Mouse (Mus musculus) mouse trophoblast stem cell (cell line): ENCODE results near the gene Prkar1a.

ENCODE experiments used
- in situ Hi-C, 2 experiments: fragments of 300-500 bp; cut with MseI, MboI; formaldehyde crosslinking; loops; 2 replicates in 1 of 2; 3 replicates in 1 of 2; pipeline ENCODE4 v1.15.1; 2025

Prkar1a gene

DNA sequence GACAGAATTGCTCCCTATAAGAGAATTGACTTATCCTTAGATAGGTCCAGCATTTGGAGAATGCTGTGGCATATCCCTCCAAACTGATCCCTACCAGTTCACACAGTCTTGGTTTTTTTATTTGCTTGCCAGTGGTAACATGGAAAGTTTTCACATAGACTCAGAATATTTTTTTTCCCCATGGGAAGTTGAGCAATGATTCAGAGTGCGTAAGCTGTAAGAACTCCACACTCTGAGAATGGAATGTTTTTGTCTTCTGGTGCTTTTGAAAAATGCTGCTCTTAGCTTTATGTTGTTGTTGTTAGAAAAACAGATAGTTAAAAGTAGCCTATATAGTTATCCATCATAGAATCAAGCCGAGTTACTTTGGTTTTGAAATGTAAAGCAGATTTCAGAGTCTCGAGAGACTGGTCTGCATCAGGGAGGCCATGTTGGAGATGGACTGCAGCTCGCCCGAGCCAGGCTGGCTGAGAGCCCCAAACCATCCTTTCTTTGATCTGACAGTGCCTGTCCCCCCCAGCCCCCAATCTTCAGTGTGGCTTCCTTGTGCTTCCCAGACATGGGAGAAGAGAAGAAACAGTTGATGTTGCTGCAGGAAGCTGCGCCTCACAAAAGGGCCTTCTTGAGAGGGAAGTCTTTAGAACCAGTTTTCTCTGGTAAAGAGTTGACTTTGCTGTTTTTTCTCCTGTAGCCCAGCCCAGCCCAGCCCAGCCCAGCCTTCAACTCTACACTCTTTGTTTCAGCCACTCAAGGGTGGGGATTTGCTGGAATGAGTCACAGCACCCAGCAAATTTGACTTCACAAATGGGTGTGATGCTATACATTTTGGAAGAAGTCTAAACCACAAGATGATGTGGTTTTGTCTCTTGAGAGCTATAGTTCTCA is 22.2 kb downstream of the Prkar1a start:
- in situ Hi-C loops: loop anchor here in 1 of 2 experiments (5.0 to 25.0 kb wide), 2 partner anchors 191 to 591 kb away; partner anchors contain the start of gene Abca6

DNA sequence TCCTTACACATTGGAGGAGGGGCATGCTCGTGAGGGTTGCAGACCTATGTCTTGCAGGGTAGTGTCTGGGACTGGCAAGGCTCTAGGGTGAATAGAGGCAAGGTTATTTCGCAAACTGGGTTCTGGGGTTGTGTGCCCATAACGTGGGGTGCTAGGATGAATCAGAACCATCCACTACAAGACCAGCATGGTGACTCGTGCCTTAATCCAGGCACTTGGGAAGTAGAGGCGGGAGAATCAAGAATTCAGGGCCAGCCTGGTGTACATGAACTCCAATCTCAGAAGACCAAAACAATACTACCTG is 22.8 kb downstream of the Prkar1a start:
- in situ Hi-C loops: loop anchor here in 1 of 2 experiments (5.0 to 25.0 kb wide), 2 partner anchors 190 to 590 kb away; partner anchors contain the start of gene Abca6

DNA sequence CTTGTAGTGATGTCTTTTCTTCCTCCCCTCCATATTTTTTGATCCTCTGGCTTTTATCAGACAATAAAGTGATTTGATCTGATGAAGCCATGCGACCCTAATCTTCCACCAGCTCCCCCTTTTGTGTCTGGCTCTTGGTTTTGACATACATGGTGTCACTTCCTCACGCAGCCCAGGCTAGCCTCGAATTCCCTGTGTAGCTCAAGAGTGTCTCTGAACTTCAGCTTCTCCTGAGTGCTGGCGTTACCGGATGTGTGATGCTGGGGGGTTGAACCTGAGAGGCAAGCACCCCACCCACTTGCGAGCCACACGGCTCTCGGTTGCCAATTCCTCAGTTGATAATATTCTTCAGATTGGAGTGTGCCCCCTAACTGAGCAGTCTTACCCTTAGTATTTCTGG is 23.2 kb downstream of the Prkar1a start:
- in situ Hi-C loops: loop anchor here in 1 of 2 experiments (5.0 to 25.0 kb wide), 2 partner anchors 190 to 590 kb away; partner anchors contain the start of gene Abca6

DNA sequence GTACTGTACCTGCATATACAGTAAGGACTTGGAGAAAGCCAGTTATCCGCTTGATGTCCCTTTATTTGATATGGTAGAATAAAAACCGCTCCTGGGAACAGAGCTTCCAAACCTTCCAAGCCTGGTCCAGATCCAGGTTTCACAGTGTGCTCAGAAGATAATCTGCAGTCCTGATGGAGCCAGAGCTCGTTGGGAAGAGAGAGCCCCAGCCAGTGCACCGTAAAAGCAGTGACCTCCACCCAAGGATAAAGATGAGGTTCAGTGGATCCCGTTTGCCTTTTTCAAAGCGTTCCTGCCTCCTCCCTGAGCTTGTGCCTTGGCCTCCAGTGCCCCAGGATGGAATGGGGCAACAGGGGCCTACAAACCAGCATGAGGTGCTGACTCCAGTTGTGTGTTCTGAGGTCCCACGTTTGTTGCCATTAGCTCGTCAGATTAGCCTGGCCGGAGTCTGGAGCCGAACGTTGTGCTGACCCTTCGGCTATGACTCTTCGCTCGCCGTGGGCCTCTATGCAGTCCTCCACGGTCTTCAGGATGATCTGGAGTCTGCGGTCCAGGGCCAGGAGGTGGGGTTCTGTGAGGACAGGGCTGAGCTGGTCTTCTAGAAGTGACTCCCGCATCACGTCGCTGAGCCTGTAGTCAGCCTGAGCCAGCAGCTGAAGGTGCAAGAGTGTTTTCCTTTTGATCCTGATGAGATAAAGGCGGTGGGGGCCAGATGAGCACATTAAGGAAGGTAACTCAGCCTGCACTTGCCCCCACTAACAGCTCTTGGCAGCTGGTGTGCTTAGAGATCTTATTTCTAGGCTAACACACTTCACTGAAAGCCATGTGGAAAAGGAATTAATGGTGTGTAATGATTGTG is 23.9 kb downstream of the Prkar1a start:
- in situ Hi-C loops: loop anchor here in 1 of 2 experiments (5.0 to 25.0 kb wide), 2 partner anchors 189 to 589 kb away; partner anchors contain the start of gene Abca6

DNA sequence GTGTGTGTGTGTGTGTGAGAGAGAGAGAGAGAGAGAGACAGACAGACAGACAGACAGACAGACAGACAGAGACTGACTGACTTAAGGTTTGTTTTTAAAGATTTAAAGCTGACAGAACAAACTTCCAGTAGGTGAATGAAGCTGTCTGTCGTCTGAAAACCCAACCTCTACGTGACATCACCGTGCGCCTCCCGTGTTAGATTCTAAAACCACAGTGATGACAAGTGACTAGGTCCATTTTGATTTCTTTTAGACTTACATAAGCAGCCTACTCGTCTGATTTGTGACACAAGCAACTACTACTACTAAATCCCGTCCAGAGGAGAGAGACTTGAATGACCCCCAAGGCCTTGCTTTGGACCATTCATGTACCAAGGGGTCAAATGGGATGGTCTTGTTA is 24.5 kb downstream of the Prkar1a start:
- in situ Hi-C loops: loop anchor here in 1 of 2 experiments (5.0 to 25.0 kb wide), 2 partner anchors 189 to 589 kb away; partner anchors contain the start of gene Abca6

DNA sequence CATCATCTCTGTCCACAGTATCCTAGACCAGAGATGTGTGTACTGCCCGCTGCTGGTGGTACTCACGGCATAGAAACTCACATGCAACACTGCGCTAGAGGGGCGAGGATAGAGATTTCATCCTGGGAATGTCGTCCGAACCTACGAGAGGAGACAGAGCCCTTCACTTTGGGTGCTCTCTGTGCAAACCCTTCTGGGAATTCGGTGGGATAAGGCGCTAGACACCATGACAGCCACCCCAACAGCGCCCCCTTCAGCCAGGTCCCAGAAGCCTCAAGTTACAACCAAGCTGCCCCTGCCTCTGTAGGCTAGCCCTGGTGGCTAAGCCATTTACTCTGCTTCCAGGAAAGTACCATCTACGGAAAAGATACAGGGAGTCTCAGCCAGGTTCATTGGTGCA is 25.3 kb downstream of the Prkar1a start:
- in situ Hi-C loops: loop anchor here in 1 of 2 experiments (5.0 to 25.0 kb wide), 2 partner anchors 188 to 588 kb away; partner anchors contain the start of gene Abca6

DNA sequence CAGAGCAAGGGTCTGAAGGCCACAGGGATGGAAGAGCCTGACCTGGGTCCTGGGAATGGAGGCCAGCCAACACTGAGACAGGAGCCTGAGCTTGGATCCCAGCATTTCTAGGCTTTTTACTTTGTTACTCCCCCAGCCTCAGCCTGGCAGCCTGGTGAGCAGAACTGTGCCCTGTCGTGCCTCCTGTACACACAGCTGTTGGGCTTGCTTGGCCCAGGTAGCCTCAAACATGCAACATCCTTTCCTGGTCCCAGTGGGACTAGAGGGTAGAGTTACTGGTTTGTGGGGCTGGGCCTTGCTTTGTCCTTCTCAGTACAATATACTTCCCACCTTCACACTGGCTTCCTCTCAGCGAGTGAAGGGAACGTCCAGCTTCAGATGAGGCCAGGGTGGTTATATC is 26.0 kb downstream of the Prkar1a start:
- in situ Hi-C loops: no loop called here

DNA sequence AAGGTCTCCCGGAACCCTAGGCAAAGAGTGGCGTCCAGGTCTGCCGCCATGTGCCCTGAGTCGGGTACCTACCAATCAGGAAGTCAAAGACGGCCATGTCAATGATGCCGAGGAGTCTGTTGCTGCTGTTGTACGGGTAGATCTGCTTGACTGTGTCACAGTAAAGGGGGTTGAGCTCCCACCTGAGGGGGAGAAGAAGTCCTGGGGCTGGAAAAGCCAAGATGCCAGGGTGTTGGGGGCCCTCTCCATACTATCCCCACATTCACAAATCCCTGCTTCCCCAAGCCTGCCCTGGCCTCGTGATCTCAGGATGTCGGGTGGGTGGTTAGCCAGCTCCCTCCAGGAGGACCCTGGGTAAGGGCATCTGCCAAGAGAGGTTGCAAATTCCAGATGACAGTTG is 26.6 kb downstream of the Prkar1a start:
- in situ Hi-C loops: no loop called here

DNA sequence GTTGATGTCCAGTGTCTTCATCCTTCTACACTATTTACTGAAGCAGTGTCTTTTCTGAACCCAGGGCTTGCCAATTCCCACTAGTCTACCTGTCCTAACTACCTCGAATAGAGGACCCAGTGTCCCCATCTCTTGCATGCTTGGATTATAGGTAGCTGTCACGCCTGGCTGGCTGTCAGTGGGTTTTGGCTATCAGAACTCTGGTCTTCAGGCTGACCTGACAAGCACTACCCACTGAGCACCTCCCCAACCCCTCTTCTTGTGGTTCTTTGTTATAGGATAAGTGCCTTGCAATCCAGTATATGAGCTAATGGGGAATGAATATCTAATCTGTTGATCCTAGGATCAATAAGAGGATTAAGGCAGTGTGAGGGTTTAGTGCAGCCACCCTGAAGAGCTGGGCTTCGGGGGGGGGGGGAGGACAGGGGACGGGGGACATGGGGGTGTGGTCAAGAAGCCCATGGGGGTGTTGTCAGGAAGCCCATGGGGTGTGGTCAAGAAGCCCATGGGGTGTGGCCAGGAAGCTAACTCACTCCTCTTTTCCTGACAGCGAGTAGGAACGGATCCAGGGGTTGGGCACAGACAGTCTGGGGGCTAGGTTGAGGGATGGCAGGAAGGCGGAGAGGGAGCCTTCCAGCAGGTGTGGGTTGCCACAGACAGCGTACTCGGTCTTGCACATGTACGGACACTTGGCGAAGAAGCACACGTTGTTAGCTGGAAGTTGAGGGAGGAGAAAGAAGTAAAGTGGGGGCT is 27.6 kb downstream of the Prkar1a start:
- in situ Hi-C loops: no loop called here

DNA sequence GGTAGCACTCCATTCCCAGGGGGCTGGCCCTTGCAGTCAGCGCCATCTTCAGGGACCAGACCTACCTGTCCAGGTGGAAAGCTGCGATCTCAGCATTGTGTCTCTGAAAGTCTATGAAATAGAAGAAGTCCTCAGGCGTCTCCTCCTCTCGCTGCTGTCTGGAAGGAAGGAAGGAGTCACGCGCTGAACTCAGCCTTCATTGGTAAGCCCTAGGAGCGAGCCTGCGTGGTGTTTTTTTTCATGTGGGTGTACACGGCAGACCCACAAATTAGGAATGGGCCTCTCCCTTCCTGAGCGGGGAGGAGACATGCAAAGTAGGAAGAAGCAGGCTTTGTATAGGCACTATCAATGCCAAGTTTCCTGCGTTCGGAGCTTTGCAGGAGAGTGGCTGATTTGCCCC is 29.1 kb downstream of the Prkar1a start:
- in situ Hi-C loops: no loop called here

DNA sequence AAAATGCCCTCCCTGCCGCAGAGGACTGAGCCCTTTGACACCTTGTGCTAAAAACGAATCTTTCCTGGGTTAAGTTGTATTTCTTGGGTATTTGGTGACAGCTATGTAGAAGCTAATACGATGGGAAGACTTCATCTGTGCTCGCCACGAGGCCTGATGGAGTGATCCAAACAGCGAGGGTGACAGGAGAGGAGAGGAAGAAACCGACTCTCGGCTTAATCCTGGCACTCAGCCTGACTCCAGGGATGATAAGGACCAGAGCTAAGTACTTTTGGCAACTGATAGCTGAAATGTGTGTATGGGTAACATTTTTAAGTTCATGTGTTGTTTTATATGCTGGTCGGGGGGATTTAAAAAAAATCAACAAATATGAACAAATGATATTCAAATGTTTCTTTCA is 31.7 kb downstream of the Prkar1a start:
- in situ Hi-C loops: no loop called here

DNA sequence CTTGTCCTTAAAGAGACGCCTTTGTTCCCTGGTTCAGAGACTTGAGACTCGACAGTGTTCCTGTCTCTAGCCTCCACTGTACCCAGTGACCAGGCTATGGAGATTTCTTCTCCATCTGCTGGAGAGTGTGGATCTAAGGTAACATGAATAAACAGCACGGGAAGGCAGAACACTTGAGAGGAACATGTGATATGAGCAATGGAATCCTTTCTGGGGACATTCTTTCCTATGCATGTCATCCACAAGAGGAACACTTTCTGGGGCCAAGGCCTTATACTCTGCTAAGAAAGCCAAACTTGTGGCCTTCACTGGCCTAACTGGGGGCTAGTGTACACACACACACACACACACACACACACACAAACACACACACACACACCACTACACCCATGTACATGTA is 32.4 kb downstream of the Prkar1a start:
- in situ Hi-C loops: no loop called here

DNA sequence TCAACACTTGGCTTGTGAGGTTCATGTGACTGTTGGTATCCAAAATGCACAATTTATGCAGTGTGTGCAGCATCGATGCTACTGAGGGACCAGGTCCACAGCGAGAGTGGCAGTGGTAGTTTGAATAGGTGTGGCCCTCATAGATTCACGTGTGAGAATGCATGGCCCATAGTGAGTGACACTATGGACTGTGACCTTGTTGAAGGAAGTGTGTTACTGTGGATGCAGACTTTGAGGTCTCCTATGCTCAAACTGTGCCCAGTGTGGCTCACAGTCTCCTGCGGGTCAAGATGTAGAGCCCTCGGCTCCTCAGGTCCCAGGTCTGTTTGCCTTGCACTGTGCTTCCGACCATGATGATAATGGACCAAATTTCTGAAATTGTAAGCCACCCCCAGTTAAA is 33.0 kb downstream of the Prkar1a start:
- in situ Hi-C loops: no loop called here

DNA sequence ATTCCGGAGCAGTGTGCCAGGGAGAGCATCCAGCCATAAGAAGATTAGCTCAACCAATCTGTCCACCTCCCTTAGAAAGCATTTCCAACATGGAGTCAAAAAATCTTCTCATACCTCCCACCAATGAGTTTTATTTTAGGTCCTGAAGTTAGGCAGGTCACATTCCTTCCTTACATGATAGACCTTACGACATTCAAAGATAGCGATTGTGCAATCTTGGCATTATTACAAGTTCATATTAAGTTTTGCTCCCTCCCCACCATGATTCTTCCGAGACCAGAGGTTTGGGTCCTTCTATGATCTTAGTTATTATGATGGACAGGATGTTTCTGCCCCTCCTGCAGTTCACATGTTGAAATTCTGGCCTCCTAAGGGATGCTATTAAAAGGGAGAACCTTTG is 40.3 kb downstream of the Prkar1a start:
- in situ Hi-C loops: no loop called here

DNA sequence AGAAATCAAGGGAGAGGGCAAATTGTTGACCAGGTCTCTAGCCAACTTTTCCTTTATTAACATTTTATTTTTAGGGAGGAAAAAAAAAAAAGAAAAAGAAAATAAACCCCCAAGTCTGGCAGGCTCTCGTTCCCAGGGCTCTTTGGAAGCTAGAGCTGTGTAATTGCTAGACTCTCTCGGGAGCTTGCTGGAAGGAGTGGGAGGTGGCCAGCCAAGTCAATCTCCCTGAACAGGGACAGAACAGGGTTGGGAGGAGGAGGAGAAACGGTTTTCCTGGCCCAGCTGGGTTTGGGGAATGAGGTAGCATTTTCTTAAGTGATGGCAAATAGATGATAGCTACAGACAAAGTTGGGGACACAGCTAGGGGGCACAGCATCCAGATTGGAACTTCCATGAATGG is 43.5 kb downstream of the Prkar1a start:
- in situ Hi-C loops: no loop called here

DNA sequence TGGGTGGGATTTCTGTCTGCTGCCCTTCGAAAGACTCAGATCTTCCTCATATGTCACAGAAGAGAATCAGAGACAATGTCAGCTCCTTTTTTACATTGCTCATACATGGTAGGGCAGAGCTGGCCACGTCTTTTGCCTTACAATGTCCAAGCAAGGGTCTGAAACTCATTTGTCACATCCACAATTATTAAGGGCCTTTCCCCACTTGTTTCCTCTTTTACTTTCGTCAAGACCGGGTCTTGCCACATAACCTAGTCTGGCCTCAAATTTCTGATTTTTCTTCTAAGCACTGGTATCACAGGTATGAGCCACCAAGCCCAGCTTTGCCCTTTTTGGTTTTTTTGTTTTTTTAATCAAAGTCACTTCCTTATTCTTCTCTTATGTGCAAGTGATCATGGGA is 47.3 kb downstream of the Prkar1a start:
- in situ Hi-C loops: no loop called here

DNA sequence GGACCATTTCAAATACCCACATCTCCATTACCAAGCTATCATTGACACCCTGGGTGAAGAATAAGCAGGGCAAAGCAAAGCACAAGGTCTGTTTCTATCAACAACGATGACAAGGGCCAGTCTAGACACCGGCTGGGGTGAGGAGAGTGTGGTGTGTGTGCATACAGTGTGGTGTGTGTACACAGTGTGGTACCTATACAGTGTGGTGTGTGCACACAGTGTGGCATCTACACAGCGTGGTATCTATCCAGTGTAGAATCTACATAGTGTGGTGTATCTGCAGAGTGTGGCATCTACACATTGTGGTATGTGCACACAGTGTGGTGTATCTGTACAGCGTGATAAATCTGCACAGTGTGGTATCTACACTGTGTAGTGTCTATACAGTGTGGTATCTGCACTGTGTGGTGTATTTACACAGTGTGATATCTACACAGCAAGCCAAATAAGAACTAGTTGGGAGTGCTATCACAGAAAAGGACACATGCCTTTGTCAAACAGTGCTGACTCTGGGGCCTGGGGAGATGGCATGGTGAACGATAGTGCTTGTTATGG is 48.0 kb downstream of the Prkar1a start:
- in situ Hi-C loops: no loop called here

DNA sequence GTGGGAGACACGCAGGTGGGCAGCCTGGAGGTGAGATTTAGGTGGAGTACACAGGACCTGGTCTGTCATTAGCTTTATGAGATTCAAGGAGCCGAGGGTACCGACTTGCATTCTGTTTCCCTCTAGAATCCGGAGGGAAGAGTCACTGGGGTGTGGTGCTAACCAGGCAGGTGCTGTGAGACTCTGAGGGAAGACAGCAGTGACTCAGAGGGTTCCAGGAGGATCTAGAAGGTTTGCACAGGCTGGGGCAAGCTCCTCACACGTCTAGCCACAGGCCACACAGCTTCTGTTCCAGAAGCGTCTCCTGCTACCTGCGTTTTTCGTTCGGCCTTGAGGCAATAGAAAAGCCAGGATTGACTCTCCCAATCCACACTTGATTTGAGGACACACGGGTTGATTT is 49.5 kb downstream of the Prkar1a start:
- in situ Hi-C loops: no loop called here

DNA sequence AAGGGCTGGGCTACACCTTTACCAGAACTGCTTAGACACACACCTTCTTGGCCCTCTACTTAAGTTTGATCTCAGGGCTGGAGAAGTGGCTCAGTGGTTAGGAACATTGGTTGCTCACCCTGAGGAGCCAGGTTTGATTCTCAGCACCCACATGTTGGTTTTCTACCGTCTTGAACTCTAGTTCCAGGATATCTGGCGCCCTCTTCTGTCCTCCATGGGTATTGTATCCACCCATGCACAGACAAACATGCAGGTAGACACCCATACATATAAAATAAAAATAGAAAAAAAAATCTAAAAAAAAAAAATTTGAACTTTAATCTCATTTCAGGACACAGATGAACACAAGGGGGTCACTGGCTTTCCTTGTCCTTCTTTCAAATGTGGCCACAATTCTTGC is 50.6 kb downstream of the Prkar1a start:
- in situ Hi-C loops: no loop called here

DNA sequence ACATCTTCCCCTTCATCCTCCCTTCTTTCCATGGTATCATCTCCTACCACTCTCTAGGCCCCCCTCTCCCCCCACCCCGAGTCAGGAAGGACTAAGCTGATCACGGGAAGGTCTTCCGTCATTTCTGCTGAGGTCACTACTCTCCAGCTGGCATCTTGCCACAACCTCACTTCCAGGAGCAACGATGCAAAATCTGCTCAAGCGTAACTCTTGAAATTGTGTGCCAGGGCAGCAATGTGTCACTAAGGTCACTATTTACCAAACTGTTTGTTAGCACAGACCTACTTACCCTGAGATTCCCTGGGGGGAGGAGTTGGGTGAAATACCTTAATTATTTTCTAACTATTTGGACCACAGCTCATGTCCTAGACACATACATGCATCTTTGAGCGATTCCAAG is 51.6 kb downstream of the Prkar1a start:
- in situ Hi-C loops: no loop called here
